Mouse (Mus musculus) brain, embryonic 14.5 days (tissue): Measurements from ENCODE around the gene Cnot3.
"Not testable (repeated sequence)": the region's sequence is repeated elsewhere in the genome, so short reads cannot be mapped to it uniquely, and the experiment has no call there.

Source experiments
- CTCF ChIP-seq: fragments of 200-500 bp; IDR thresholded peaks from 2 replicates; pipeline ENCODE4 v1.5.1; 2012; ENCODE audit warnings: inconsistent platforms, mild to moderate bottlenecking, moderate library complexity, borderline replicate concordance; ENCODE audit not compliant: insufficient read depth, insufficient read length; ENCODE audit errors: extremely low read depth
- POLR2A ChIP-seq: fragments of 200-500 bp; IDR thresholded peaks from 2 replicates; pipeline ENCODE4 v1.6.1; 2012; ENCODE audit warnings: mild to moderate bottlenecking, inconsistent platforms, borderline replicate concordance; ENCODE audit not compliant: poor library complexity, insufficient read depth, insufficient read length, severe bottlenecking; ENCODE audit errors: extremely low read depth

GRCm38 (mm10) chr7:3705461-3705860, 60.4 kb downstream of the Cnot3 start:
- TF ChIP-seq POLR2A, CTCF: not testable (repeated sequence)
